Mouse (Mus musculus) monocyte, adult 5-6 weeks (primary cell): Measurements from ENCODE around the gene Serpinb7. TPM values are rescaled to one million over a fixed set of nuclear protein-coding genes. Genes with fewer than 3 reads are reported as not detected.

ENCODE experiments used
- ATAC-seq: fragments of 153-309, 156-312 bp; replicated peaks from 2 replicates; pipeline ENCODE4 v1.8.0; 2017; ENCODE audit warnings: mild to moderate bottlenecking; ENCODE audit not compliant: low TSS enrichment, insufficient number of reproducible peaks, severe bottlenecking, poor library complexity, low FRiP score
- total RNA-seq: library from RNA; stranded (forward); fragments of 200-1000, 200-491, 200-594 nt; gene quantifications from 3 replicates; pipeline ENCODE4 v1.2.3, GENCODE M21; 2017

The Serpinb7 gene
- total RNA-seq = not detected in 3 replicates

DNA sequence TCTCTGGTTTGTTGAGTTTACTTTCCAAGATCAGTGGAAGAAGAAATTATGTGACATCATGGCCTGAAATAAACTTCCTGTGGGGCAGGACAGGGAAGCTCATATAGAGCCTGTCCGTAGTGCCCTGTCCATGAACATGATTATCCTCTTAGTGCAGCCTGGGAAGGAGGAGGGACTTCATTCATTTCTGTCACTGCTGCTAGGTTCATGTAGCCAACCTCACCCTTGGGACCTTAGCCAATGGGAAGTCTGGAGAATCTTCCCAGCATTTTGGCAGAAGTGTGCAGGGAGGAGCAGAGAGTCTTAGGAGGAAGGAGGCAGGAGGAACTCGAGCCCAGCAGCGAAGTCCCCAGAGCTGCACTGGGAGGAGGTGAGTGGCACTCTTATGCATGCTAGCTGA is at the start of gene Serpinb7:
Gene Serpinb7, plus strand, starts transcription at position 301 of the 400 bp plus-strand sequence.
- ATAC-seq = no peak

- ATAC-seq = no peak
Observed at GRCm38 (mm10) chr1:107350392-107350791, 49.1 kb upstream of the Serpinb7 start.

- no peak for ATAC-seq
Observed at GRCm38 (mm10) chr1:107351115-107351514, 48.3 kb upstream of the Serpinb7 start.

DNA sequence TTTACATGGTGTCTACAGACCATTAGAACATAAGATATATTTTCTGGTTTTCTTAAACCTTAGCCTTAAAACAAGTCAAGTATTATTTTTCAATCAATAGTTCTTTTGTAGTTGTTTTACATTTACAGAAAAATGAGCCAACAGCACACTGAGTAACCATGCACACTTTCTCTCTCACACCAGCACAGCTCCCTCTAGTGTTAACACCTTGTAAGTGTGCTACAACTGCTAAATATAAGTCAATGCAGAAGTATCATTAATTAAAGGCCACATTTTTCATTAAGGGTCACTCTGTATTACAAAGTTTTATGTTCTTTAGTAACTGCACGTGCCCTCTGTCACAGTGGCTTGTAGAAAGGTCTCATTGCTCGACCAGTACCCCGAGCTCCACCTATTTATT is 46.4 kb upstream of the Serpinb7 start:
- ATAC-seq = 0 out of 2 replicates have a peak, but pooled peaks have one; percentile 61

DNA sequence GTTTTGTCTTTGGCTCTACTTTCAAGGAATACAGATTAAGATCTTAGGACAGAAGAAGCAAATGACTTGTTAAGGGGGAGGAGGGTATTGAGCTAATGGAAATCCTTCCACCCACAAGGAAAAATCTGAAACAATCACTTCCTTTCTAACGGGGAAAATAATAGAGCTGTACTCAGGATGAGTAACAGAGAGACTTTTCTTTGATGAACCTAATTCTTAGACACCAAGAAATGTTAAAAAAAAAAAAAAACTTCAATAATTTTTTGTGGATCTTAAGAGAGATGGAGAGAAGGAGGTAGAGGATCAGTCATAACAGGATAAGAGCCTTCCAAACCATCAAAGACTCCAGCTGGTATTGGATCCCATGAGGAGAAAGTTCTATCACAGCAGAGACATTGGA is 38.6 kb upstream of the Serpinb7 start, which contains the start of gene Serpinb11:
Gene Serpinb11, plus strand, starts transcription at position 301 of the 400 bp plus-strand sequence.
- no peak for ATAC-seq

DNA sequence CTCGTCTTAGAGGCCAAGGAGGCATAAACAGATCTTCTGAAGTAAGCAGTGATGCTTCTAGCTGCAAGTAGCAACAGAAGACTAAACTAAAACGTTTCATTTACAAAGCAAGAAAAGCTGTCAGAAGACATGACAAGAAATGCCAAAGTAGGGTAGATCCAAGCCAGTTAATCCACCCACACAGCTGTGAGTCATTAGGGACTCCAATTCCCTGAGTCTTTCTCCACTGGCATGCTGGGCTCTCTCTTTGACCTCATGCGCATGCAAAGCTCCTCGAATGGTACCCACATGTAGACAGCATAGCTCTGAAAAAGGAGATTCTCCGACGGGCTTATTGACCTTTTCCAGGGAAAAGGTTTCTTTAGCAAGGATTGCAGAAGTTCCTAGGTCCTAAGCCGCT is 33.5 kb upstream of the Serpinb7 start:
- no peak for ATAC-seq

- no peak for ATAC-seq
Observed at GRCm38 (mm10) chr1:107368944-107369343, 30.5 kb upstream of the Serpinb7 start.

DNA sequence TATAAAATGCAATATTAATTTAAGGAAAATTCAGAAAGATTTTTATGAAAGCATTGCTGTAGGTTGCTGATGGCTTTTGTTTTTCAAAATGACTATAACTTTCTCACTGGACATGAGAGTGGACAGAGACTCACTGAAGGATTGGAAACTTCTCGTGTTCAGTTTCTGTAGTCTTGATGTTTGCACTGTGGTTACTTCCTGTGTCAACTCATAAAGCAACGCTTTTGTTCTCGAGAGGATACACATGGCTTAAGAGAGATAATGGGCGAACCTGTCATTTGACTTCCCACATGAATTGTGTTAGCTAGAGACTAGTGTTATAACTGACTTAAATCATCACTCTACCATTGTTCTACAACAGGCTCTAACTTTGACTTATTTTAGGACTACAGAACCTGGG is 22.5 kb upstream of the Serpinb7 start:
- ATAC-seq = no peak

DNA sequence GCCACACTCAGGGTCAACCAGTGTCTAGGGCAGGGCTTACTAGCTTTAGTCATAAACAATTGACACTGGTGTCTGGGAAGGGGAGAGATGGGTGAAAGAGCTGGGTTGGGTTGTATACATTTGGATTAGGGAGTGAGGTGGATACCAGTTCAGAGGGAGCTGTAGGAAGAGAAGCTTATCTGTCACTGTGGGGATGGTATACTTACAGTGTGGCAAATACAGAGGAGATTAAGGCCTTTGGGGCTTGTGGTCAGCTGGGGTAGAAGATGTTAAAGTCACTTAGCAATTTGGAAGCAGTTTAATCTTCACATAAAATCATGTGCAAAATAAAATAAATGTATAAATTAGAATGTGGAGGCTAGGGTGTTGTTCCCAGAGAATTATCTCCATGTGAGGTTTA is 21.1 kb upstream of the Serpinb7 start:
- no peak for ATAC-seq

DNA sequence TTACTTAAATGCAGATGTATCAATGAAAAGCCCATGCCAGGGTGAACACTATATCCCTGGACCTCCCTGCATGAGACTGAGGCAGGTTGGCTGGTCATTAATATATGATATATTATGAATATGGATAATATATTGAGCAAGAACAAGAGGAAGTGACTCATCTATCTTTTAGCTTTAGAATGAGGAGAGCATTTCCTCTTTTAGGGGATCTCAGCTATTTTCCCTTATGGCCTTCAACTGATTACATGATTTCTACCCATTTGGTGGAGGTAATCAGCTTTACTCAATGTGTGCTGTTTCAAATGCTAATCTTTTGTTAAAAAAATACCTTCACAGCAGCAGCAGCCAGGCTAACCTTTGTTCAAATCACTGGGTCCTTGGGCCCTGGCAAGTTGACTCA is 18.0 kb upstream of the Serpinb7 start:
- ATAC-seq = peak; percentile 79

GRCm38 (mm10) chr1:107382404-107382803 is 17.1 kb upstream of the Serpinb7 start:
- no peak for ATAC-seq

DNA sequence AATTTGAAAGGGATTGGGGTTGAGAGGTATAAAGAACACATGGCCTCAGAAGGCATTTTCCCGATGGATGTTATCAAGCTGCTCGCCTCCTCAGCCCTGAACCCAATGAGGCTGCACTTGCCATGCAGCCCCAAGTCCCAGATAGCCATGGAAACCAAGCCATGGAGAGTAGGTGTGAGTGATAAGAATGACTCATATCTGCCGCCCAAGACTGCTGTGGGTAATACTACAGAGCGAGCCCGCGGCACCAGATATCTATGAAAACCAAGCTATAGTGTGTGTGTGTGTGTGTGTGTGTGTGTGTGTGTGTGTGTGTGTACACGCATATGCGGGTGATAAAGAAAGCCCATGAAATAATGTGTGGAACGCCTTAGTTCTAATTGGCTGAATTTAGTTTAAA is 14.9 kb upstream of the Serpinb7 start:
- ATAC-seq = no peak

GRCm38 (mm10) chr1:107389753-107390152 is 9.7 kb upstream of the Serpinb7 start:
- peak; percentile 96 for ATAC-seq

DNA sequence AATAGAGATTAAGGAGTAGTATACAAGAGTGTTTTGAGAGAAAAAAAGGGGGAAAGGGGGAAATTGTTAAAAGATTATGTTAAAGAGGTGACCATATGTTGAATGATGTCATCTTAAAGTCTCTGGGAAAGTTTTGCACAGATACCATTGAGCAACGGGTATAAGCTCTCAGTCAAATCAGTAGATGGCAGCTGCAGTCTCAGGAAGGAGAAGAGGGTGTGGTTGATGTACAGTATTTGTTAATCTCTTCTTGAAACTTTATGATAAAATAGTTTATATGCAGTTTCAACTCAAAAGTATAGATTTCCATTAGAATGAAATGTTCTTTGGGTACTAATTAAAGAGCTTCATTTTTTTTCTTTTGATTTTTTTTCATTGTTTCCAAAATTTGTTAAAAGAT is 2.0 kb upstream of the Serpinb7 start:
- ATAC-seq = no peak

GRCm38 (mm10) chr1:107402082-107402481 is 2.6 kb downstream of the Serpinb7 start:
- 0 out of 2 replicates have a peak, but pooled peaks have one; percentile 31 for ATAC-seq

DNA sequence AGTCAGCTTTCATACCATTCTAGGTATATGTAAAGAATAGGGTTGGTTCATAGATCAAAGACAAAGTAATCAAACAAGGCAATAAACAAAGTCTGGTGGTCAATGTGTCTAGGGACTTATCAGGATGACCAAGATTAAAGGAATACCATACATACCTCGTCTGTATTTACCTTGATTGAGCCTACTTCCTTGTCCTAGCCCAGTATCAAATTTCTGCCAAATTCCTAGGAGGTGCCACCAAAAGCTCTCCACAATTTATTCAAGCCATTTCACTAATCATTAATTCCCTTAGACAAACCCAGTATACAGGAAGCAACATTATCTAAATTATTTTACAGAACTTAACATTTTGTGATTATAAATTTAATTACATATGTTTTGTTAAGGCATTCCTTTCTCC is 15.2 kb downstream of the Serpinb7 start:
- ATAC-seq = no peak

DNA sequence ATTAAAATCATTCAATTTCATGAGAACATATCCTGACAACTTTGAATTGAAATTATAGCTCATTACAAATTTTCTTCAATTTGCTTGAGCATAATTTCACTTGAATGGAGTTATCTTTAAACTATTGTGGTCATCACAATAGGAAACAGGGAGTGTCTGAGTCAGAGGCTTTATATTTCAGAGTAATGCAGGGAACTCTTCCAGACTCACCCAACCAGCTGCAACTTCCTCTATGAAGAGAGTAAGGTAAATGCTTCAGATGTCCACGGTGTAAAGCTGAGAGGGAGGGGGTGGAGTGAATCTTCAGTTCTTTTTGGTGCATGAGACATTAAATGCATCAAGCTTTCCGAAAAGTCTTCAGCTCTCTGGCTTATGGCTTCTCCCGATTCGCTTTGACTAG is 23.0 kb downstream of the Serpinb7 start:
- no peak for ATAC-seq

DNA sequence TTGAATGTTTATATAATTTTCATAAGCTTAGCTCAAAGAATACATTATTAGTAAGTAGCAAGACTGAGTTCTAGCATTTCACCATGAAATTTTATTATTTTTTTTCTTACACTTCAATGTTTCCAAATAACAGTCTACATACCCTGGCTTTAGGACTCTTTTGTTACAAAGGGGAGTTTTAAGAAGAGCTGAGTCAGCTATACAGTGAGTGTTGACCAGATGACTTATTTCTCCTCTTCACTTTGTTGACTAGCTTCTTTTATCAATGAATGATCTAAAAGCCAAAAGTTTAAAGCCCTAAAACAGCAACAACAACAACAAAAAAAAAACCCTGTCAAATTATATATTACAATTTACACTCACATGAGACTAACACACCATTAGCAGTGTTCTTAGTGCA is 31.8 kb downstream of the Serpinb7 start:
- ATAC-seq = no peak

GRCm38 (mm10) chr1:107435528-107435927 is 36.1 kb downstream of the Serpinb7 start:
- no peak for ATAC-seq

DNA sequence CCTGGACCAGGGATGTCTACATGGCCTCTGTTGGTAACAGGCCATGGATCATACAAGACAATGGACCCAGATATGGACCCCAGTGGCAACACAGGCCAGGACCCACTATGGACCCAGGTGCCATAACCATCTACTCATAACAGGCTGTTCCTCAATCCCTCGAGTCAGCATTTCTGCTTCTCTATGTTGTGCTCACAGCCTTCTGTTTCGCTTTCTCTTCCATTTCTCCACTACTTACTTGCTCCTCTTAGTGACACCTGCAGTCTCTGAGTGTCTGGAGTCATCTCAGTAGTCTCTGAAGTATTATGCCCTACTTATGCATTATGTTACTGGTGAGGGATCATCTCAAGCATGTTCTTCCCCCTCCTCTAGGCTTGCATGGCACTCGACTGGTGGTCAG is 40.0 kb downstream of the Serpinb7 start:
- ATAC-seq = no peak

GRCm38 (mm10) chr1:107445352-107445751 is 45.9 kb downstream of the Serpinb7 start:
- no peak for ATAC-seq
